Mouse (Mus musculus): ENCODE data around the gene Sh3rf1. TPM values are rescaled to one million over a fixed set of nuclear protein-coding genes. Genes with fewer than 3 reads are reported as not detected.
A peak's percentile ranks its signal among the peaks of the same experiment; 100 is the strongest.

Gene Sh3rf1
- polyA plus RNA-seq, 1 experiment from 2014 or later, result 22.4 TPM

GRCm38 (mm10) chr8:61225581-61226395, 2.1 kb downstream of the Sh3rf1 start:
- H3K9me3 ChIP-seq (replicated peaks), result no peaks in the 10 kb centered on the region
- peak overlapping the region; percentile 83 for H3K9ac ChIP-seq
- H3K27ac ChIP-seq, result peak overlapping the region; percentile 92
- WGBS, result 21% methylated on average over 20 of the region's 20 CpGs
- peaks cover 12% of the 10 kb centered on the region for H3K36me3 ChIP-seq
- ATAC-seq (replicated peaks; ENCODE audit: low FRiP score), result no peak
- peaks cover 55% of the 10 kb centered on the region for H3K4me1 ChIP-seq
- peak overlapping the region; percentile 87 for H3K4me3 ChIP-seq (replicated peaks)
- H3K27me3 ChIP-seq, result no peaks in the 10 kb centered on the region
- H3K4me2 ChIP-seq, result peak overlapping the region; percentile 79

DNA sequence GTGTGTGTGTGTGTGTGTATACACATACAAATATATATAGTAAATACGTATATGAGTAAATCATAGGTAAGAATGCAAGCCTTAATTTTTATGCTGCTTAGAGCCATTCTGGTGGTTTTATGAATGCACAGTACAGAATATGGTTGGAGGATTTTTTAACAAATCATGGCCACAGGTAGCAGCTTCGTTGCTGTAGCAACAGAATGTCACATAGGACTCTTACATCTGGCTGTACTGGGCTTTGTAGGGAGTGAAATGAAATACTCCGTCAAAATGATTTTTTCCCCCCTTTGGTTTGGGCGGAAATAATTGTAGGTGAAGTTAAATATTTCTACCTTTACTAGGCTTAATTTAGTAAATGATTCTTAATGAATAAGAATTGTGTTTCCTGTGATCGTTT, 3.0 kb downstream of the Sh3rf1 start:
- H3K4me1 ChIP-seq, result peaks cover 63% of the 10 kb centered on the region
- no peaks in the 10 kb centered on the region for H3K9me3 ChIP-seq (replicated peaks)
- H3K27me3 ChIP-seq, result no peaks in the 10 kb centered on the region
- peak overlapping the region; percentile 87 for H3K4me3 ChIP-seq (replicated peaks)
- ATAC-seq (replicated peaks; ENCODE audit: low FRiP score), result no peak
- no peak overlapping the region for H3K27ac ChIP-seq
- H3K9ac ChIP-seq, result 0 out of 2 replicates have a peak overlapping the region, but pooled peaks have one; percentile 83
- peaks cover 14% of the 10 kb centered on the region for H3K36me3 ChIP-seq
- peak overlapping the region; percentile 79 for H3K4me2 ChIP-seq
- 64% methylated on average over 5 of the region's 5 CpGs for WGBS

GRCm38 (mm10) chr8:61228678-61229077, 5.0 kb downstream of the Sh3rf1 start:
- ATAC-seq (replicated peaks; ENCODE audit: low FRiP score), result no peak
- no peak overlapping the region for H3K9ac ChIP-seq
- H3K9me3 ChIP-seq (replicated peaks), result no peaks in the 10 kb centered on the region
- H3K27ac ChIP-seq, result no peak overlapping the region
- peak overlapping the region; percentile 45 for H3K4me2 ChIP-seq
- no peaks in the 10 kb centered on the region for H3K27me3 ChIP-seq
- WGBS, result 53% methylated on average over 8 of the region's 8 CpGs
- peak overlapping the region; percentile 16; the same call in 1 of the 2 replicates for H3K4me3 ChIP-seq (replicated peaks)
- peaks cover 62% of the 10 kb centered on the region for H3K4me1 ChIP-seq
- peaks cover 18% of the 10 kb centered on the region for H3K36me3 ChIP-seq

- WGBS, result 52% methylated on average over 12 of the region's 12 CpGs
Observed at GRCm38 (mm10) chr8:61229511-61230195, 6.0 kb downstream of the Sh3rf1 start.

GRCm38 (mm10) chr8:61230881-61231755, 7.4 kb downstream of the Sh3rf1 start:
- Histone ChIP-seq H3K36me3 (peaks cover 18% of the 10 kb centered on the region), H3K9me3 (replicated peaks) (no peaks in the 10 kb centered on the region), H3K4me3 (replicated peaks) (no peak overlapping the region), H3K27ac (no peak overlapping the region), H3K9ac (no peak overlapping the region), H3K4me2 (no peak overlapping the region), H3K4me1 (peaks cover 74% of the 10 kb centered on the region), H3K27me3 (no peaks in the 10 kb centered on the region)
- no peak for ATAC-seq (replicated peaks; ENCODE audit: low FRiP score)
- 92% methylated on average over 11 of the region's 11 CpGs for WGBS

More at GRCm38 (mm10) chr8:61229511-61230195, 6.0 kb downstream of the Sh3rf1 start:
- H3K4me3 ChIP-seq (replicated peaks), result no peak overlapping the region; the same call in 1 of the 2 replicates
- H3K9me3 ChIP-seq (replicated peaks), result no peaks in the 10 kb centered on the region
- H3K4me1 ChIP-seq, result peaks cover 66% of the 10 kb centered on the region
- H3K27ac ChIP-seq, result no peak overlapping the region
- peaks cover 18% of the 10 kb centered on the region for H3K36me3 ChIP-seq
- H3K4me2 ChIP-seq, result peak overlapping the region; percentile 29
- no peak for ATAC-seq (replicated peaks; ENCODE audit: low FRiP score)
- H3K9ac ChIP-seq, result no peak overlapping the region
- no peaks in the 10 kb centered on the region for H3K27me3 ChIP-seq

- Histone ChIP-seq H3K9ac (no peak overlapping the region), H3K4me3 (replicated peaks) (no peak overlapping the region), H3K36me3 (peaks cover 19% of the 10 kb centered on the region), H3K9me3 (replicated peaks) (no peaks in the 10 kb centered on the region), H3K27ac (no peak overlapping the region), H3K27me3 (no peaks in the 10 kb centered on the region), H3K4me2 (no peak overlapping the region), H3K4me1 (peaks cover 48% of the 10 kb centered on the region)
- 80% methylated on average over 5 of the region's 5 CpGs for WGBS
- ATAC-seq (replicated peaks; ENCODE audit: low FRiP score), result no peak
Observed at GRCm38 (mm10) chr8:61235499-61235898, 11.8 kb downstream of the Sh3rf1 start.

- ATAC-seq (replicated peaks; ENCODE audit: low FRiP score), result no peak; the same call in 1 of the 2 replicates
- no peak overlapping the region for H3K9ac ChIP-seq
- H3K4me1 ChIP-seq, result peaks cover 42% of the 10 kb centered on the region
- H3K27me3 ChIP-seq, result no peaks in the 10 kb centered on the region
- H3K36me3 ChIP-seq, result peaks cover 22% of the 10 kb centered on the region
- 50% methylated on average over 9 of the region's 9 CpGs for WGBS
- H3K4me2 ChIP-seq, result 0 out of 2 replicates have a peak overlapping the region, but pooled peaks have one; percentile 3
- H3K4me3 ChIP-seq (replicated peaks), result no peak overlapping the region
- 0 out of 2 replicates have a peak overlapping the region, but pooled peaks have one; percentile 25 for H3K27ac ChIP-seq
- no peaks in the 10 kb centered on the region for H3K9me3 ChIP-seq (replicated peaks)
Observed at GRCm38 (mm10) chr8:61236506-61237268, 13.0 kb downstream of the Sh3rf1 start.

DNA sequence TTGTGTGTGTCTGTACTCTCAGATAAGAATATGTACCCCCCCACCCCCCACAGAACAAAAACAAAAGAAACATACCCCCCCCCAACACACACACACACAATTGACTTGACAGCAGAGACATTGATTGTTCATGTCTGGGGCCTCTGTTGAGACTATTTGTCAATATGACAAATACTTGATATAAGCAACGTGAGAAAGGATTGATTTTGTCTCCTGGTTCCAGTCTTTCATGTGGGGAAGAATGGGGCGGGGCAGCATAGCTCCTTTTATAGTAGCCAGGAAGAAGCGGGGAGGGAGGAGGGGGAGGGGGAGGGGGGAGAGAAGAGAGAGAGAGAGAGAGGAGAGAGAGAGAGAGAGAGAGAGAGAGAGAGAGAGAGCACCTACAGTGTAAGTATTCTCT, 15.9 kb downstream of the Sh3rf1 start:
- H3K4me3 ChIP-seq (replicated peaks), result no peak overlapping the region
- no peak overlapping the region for H3K4me2 ChIP-seq
- H3K9ac ChIP-seq, result no peak overlapping the region
- peaks cover 32% of the 10 kb centered on the region for H3K4me1 ChIP-seq
- WGBS, result 63% methylated on average over 3 of the region's 3 CpGs
- no peak for ATAC-seq (replicated peaks; ENCODE audit: low FRiP score)
- H3K27ac ChIP-seq, result no peak overlapping the region
- no peaks in the 10 kb centered on the region; the same call in 1 of the 2 replicates for H3K9me3 ChIP-seq (replicated peaks)
- H3K27me3 ChIP-seq, result no peaks in the 10 kb centered on the region
- peaks cover 37% of the 10 kb centered on the region for H3K36me3 ChIP-seq

DNA sequence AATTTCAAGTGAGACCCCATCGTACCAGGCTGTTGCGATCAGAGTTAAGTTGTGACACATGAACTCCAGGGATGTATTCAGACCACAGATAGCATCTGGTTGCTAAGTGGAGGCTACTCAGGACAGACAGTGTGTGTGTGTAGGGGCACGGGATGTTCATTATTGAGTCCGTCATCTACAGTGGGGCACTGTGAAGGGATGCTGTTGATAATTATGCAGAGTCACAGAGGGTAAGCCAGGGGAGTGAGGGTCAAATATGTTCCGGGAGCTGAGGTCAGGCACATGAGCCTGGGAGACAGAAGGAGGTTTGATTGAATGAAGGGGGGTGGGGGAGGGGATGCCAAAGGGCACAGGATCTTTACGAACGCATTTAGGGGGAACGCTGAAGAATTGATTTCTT, 17.6 kb downstream of the Sh3rf1 start:
- Histone ChIP-seq H3K27me3 (no peaks in the 10 kb centered on the region), H3K9ac (no peak overlapping the region), H3K4me2 (no peak overlapping the region), H3K9me3 (replicated peaks) (no peaks in the 10 kb centered on the region; the same call in 1 of the 2 replicates), H3K4me3 (replicated peaks) (no peak overlapping the region), H3K27ac (no peak overlapping the region), H3K4me1 (peaks cover 17% of the 10 kb centered on the region), H3K36me3 (peaks cover 44% of the 10 kb centered on the region)
- 69% methylated on average over 8 of the region's 8 CpGs for WGBS
- ATAC-seq (replicated peaks; ENCODE audit: low FRiP score), result no peak

- no peak overlapping the region for H3K4me3 ChIP-seq (replicated peaks)
- no peak overlapping the region for H3K27ac ChIP-seq
- H3K36me3 ChIP-seq, result peaks cover 41% of the 10 kb centered on the region
- no peaks in the 10 kb centered on the region for H3K27me3 ChIP-seq
- 95% methylated on average over 19 of the region's 19 CpGs for WGBS
- H3K4me1 ChIP-seq, result peaks cover 19% of the 10 kb centered on the region
- ATAC-seq (replicated peaks; ENCODE audit: low FRiP score), result no peak
- no peak overlapping the region for H3K4me2 ChIP-seq
- no peak overlapping the region for H3K9ac ChIP-seq
- no peaks in the 10 kb centered on the region; the same call in 1 of the 2 replicates for H3K9me3 ChIP-seq (replicated peaks)
Observed at GRCm38 (mm10) chr8:61242896-61243295, 19.2 kb downstream of the Sh3rf1 start.

GRCm38 (mm10) chr8:61243491-61243890, 19.8 kb downstream of the Sh3rf1 start:
- H3K9ac ChIP-seq, result no peak overlapping the region
- 85% methylated on average over 5 of the region's 5 CpGs for WGBS
- no peaks in the 10 kb centered on the region for H3K27me3 ChIP-seq
- H3K4me1 ChIP-seq, result peaks cover 17% of the 10 kb centered on the region
- no peak for ATAC-seq (replicated peaks; ENCODE audit: low FRiP score)
- no peak overlapping the region for H3K27ac ChIP-seq
- H3K36me3 ChIP-seq, result peaks cover 36% of the 10 kb centered on the region
- no peak overlapping the region for H3K4me2 ChIP-seq
- H3K9me3 ChIP-seq (replicated peaks), result no peaks in the 10 kb centered on the region; the same call in 1 of the 2 replicates
- H3K4me3 ChIP-seq (replicated peaks), result no peak overlapping the region

All from kidney, embryonic 15.5 days (tissue).